Mouse (Mus musculus) right cerebral cortex, adult 2 months (tissue): ENCODE measurements around the gene Camk2d.
A peak's percentile ranks its signal among the peaks of the same experiment; 100 is the strongest.

Experiments used
- DNase-seq, 2 experiments: peaks; one replicate each; pipeline ENCODE4 v3.0.0; 2021 to 2022; ENCODE audit warnings: low spot score in 2 of 2

Camk2d gene

GRCm38 (mm10) chr3:126746148-126746803, 150.2 kb downstream of the Camk2d start:
- DNase-seq = no peak

- no peak for DNase-seq
These were observed 151.5 kb downstream of the Camk2d start for GRCm38 (mm10) chr3:126747628-126748027.

GRCm38 (mm10) chr3:126751377-126752098, 155.4 kb downstream of the Camk2d start:
- no peak for DNase-seq

GRCm38 (mm10) chr3:126752978-126753377, 156.9 kb downstream of the Camk2d start:
- DNase-seq = no peak

- DNase-seq = no peak
These were observed 162.3 kb downstream of the Camk2d start for GRCm38 (mm10) chr3:126758398-126758797.

- DNase-seq = no peak
These were observed 164.5 kb downstream of the Camk2d start for GRCm38 (mm10) chr3:126760608-126761007.

GRCm38 (mm10) chr3:126764745-126765144, 168.6 kb downstream of the Camk2d start:
- DNase-seq = no peak

GRCm38 (mm10) chr3:126770056-126770455, 174.0 kb downstream of the Camk2d start:
- DNase-seq = no peak

GRCm38 (mm10) chr3:126771032-126771431, 174.9 kb downstream of the Camk2d start:
- DNase-seq = no peak

- DNase-seq = peak; percentile 66 to 72
These were observed 175.4 kb downstream of the Camk2d start for GRCm38 (mm10) chr3:126771541-126771940.

GRCm38 (mm10) chr3:126776001-126776400, 179.9 kb downstream of the Camk2d start:
- no peak for DNase-seq

GRCm38 (mm10) chr3:126777101-126777500, 181.0 kb downstream of the Camk2d start:
- no peak for DNase-seq

GRCm38 (mm10) chr3:126777879-126778278, 181.8 kb downstream of the Camk2d start:
- no peak for DNase-seq

GRCm38 (mm10) chr3:126780014-126780615, 184.0 kb downstream of the Camk2d start:
- no peak for DNase-seq

GRCm38 (mm10) chr3:126793035-126793964, 197.2 kb downstream of the Camk2d start:
- no peak for DNase-seq

- no peak for DNase-seq
These were observed 199.8 kb downstream of the Camk2d start for GRCm38 (mm10) chr3:126795904-126796303.

GRCm38 (mm10) chr3:126797025-126797424, 200.9 kb downstream of the Camk2d start:
- DNase-seq = no peak

GRCm38 (mm10) chr3:126797810-126798209, 201.7 kb downstream of the Camk2d start:
- no peak for DNase-seq

- DNase-seq = no peak
These were observed 206.9 kb downstream of the Camk2d start for GRCm38 (mm10) chr3:126802988-126803387.

GRCm38 (mm10) chr3:126804968-126805367, 208.9 kb downstream of the Camk2d start:
- DNase-seq = no peak

GRCm38 (mm10) chr3:126806145-126806544, 210.0 kb downstream of the Camk2d start:
- no peak for DNase-seq

GRCm38 (mm10) chr3:126809915-126810314, 213.8 kb downstream of the Camk2d start:
- DNase-seq = no peak
